Mouse (Mus musculus) leukemia stem cell, adult 10-12 weeks (primary cell): ENCODE data around the gene Adgre4. TPM values are rescaled to one million over a fixed set of nuclear protein-coding genes. Genes with fewer than 3 reads are reported as not detected.

Experiments
- polyA plus RNA-seq: library from polyadenylated mRNA; stranded (reverse); fragments of >175 nt; gene quantifications from 2 replicates; pipeline ENCODE4 v1.2.3, GENCODE M21; 2012; ENCODE audit warnings: low replicate concordance

Adgre4 gene
- polyA plus RNA-seq, result 0.25 and 0.88 TPM in 2 replicates

GRCm38 (mm10) chr17:55749786-55750185 lies at the start of gene Adgre4:
Adgre4 (plus strand) TSS chr17:55749984.

GRCm38 (mm10) chr17:55711984-55712811 lies 37.6 kb upstream of the Adgre4 start, which contains the start of gene Pot1b:
Pot1b (minus strand) TSS chr17:55712628.

GRCm38 (mm10) chr17:55878636-55879369 lies 129.0 kb downstream of the Adgre4 start, which contains the start of gene Zfp119a:
Zfp119a (minus strand) TSS chr17:55878930.

Other genes with a start within 250 kb of the Adgre4 start
- gene Vmn2r118, start 124.8 kb upstream of the Adgre4 start, polyA plus RNA-seq, result not detected in 2 replicates
- 0.38 and 1.3 TPM in 2 replicates for gene Pot1b, start 37.4 kb upstream of the Adgre4 start, polyA plus RNA-seq
- gene Zfp119a, start 128.9 kb downstream of the Adgre4 start, polyA plus RNA-seq, result 0.08 and 0.11 TPM in 2 replicates
- 1.2 TPM in 1 of 2 replicates, not detected in the other for gene Zfp959, start 142.1 kb downstream of the Adgre4 start, polyA plus RNA-seq
- 0.09 TPM in 1 of 2 replicates, not detected in the other for gene Zfp119b, start 199.5 kb downstream of the Adgre4 start, polyA plus RNA-seq
- 14.7 and 15.6 TPM in 2 replicates for gene Ebi3, start 202.7 kb downstream of the Adgre4 start, polyA plus RNA-seq
- gene Yju2, start 209.1 kb downstream of the Adgre4 start, polyA plus RNA-seq, result 15.2 and 32.7 TPM in 2 replicates
- 0.32 and 1.6 TPM in 2 replicates for gene Shd, start 220.5 kb downstream of the Adgre4 start, polyA plus RNA-seq
- gene Fsd1, start 236.5 kb downstream of the Adgre4 start, polyA plus RNA-seq, result not detected in 2 replicates